Mouse (Mus musculus) heart, embryonic 16.5 days (tissue): Measurements from ENCODE around the gene Avil. TPM values are rescaled to one million over a fixed set of nuclear protein-coding genes. Genes with fewer than 3 reads are reported as not detected.

Experiments
- ATAC-seq: fragments of 200-750 bp; cut with Nextera tagmentation; replicated peaks from 2 replicates; pipeline ENCODE4 v1.8.0; 2017; ENCODE audit warnings: moderate number of reproducible peaks; ENCODE audit not compliant: insufficient read depth, low FRiP score; ENCODE audit errors: extremely low read depth
- H3K27ac ChIP-seq: fragments of 300-500 bp; sonication (generic); 2 replicates; pipeline ENCODE4 v1.5.1; 2014; ENCODE audit warnings: mild to moderate bottlenecking, low read length, control low read depth, moderate library complexity
- H3K27me3 ChIP-seq: fragments of 300-500 bp; sonication (generic); 2 replicates; pipeline ENCODE4 v1.6.1; 2014; ENCODE audit warnings: low read length, mixed read lengths; ENCODE audit not compliant: control insufficient read depth, insufficient read depth
- H3K36me3 ChIP-seq: fragments of 300-500 bp; sonication (generic); 2 replicates; pipeline ENCODE4 v1.6.1; 2014; ENCODE audit not compliant: control insufficient read depth, insufficient read depth
- H3K4me1 ChIP-seq: fragments of 300-500 bp; sonication (generic); 2 replicates; pipeline ENCODE4 v1.6.1; 2014; ENCODE audit warnings: low read length, mixed read lengths; ENCODE audit not compliant: control insufficient read depth, insufficient read depth
- H3K4me2 ChIP-seq: fragments of 300-500 bp; sonication (generic); 2 replicates; pipeline ENCODE4 v1.6.1; 2014; ENCODE audit warnings: low read depth, mild to moderate bottlenecking, control low read depth, low read length
- H3K4me3 ChIP-seq: fragments of 300-500 bp; sonication (generic); 2 replicates; pipeline ENCODE4 v1.5.1; 2014; ENCODE audit warnings: mild to moderate bottlenecking, control low read depth, low read length
- H3K9ac ChIP-seq: fragments of 300-500 bp; sonication (generic); 2 replicates; pipeline ENCODE4 v1.6.1; 2014; ENCODE audit warnings: low read length, control low read depth
- H3K9me3 ChIP-seq: fragments of 300-500 bp; sonication (generic); replicated peaks from 2 replicates; pipeline ENCODE4 v1.6.1; 2016; ENCODE audit warnings: low read length; ENCODE audit not compliant: control insufficient read depth
- WGBS: fragments of 180-500 bp; shearing (Covaris S2); extraction: QIAGEN DNeasy Blood & Tissue Kit; methylation state at CpG from one replicate; pipeline ENCODE4 v1.1.7; 2014; 5-methylcytosine and 5-hydroxymethylcytosine counted together
- polyA plus RNA-seq: library from polyadenylated mRNA; unstranded; fragments of >200 nt; fragmentation: Nextera tagmentation; extraction: Ambion mirVana; gene quantifications from 2 replicates; pipeline ENCODE4 v1.2.1, GENCODE M21; 2015

The Avil gene
- polyA plus RNA-seq, 1 experiment from 2014 or later, result 0.84 TPM

DNA sequence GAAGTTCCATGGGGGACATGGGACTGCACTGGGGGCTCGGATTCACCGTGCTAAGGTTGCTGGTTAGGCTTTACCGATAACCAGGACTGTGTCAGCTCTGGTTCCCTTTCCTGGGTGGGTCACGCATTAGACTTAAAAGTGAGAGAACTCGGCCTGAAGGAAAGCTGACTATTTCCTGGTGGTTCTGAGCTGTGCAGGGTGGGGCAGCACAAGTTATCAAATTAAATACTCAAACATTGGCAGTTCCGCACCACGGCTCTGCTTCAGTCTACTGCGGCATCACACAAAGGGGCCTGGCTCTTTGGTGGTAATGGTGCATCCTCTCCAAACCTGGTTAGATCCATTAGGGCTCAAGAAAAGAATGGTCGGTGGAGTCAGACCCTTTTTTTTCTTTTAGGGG is 788 bp downstream of the Avil start:
- H3K36me3 ChIP-seq, result peaks cover 19% of the 10 kb centered on the region
- H3K27me3 ChIP-seq, result no peaks in the 10 kb centered on the region
- no peak overlapping the region for H3K4me3 ChIP-seq
- H3K4me2 ChIP-seq, result no peak overlapping the region
- H3K27ac ChIP-seq, result no peak overlapping the region
- H3K9me3 ChIP-seq, result no peaks in the 10 kb centered on the region
- no peak for ATAC-seq
- 73% methylated on average over 9 of the region's 9 CpGs for WGBS
- no peak overlapping the region for H3K9ac ChIP-seq
- no peaks in the 10 kb centered on the region for H3K4me1 ChIP-seq

GRCm38 (mm10) chr10:127002056-127002455 is 1.5 kb downstream of the Avil start:
- no peak overlapping the region for H3K4me2 ChIP-seq
- H3K4me3 ChIP-seq, result no peak overlapping the region
- 74% methylated on average over 1 of the region's 1 CpGs for WGBS
- no peak overlapping the region for H3K9ac ChIP-seq
- no peaks in the 10 kb centered on the region for H3K4me1 ChIP-seq
- H3K36me3 ChIP-seq, result peaks cover 19% of the 10 kb centered on the region
- H3K27me3 ChIP-seq, result no peaks in the 10 kb centered on the region
- ATAC-seq, result no peak
- H3K27ac ChIP-seq, result no peak overlapping the region
- no peaks in the 10 kb centered on the region for H3K9me3 ChIP-seq

DNA sequence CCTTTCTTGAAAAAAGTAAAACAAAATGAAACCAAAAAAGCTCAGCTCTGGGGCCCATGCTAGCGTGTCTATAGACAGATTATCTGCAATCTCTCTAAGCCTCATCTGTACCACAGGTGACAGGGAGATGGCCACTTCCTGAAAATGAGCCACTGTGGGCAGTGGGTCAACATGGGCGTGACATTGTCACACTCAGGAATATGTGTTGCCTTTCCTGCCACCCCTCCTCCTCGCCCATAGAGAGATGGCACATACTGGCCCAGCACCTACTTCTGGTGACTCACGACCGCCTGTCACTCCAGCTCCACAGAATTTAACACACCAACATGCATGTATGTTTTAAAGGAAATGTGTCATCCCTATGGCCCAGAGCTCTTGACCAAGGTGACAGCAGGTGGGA is 2.3 kb downstream of the Avil start:
- WGBS, result 83% methylated on average over 5 of the region's 5 CpGs
- Histone ChIP-seq H3K36me3 (peaks cover 12% of the 10 kb centered on the region), H3K4me1 (no peaks in the 10 kb centered on the region), H3K9ac (no peak overlapping the region), H3K27ac (no peak overlapping the region), H3K4me3 (no peak overlapping the region), H3K9me3 (no peaks in the 10 kb centered on the region), H3K4me2 (no peak overlapping the region), H3K27me3 (no peaks in the 10 kb centered on the region)
- ATAC-seq, result no peak

DNA sequence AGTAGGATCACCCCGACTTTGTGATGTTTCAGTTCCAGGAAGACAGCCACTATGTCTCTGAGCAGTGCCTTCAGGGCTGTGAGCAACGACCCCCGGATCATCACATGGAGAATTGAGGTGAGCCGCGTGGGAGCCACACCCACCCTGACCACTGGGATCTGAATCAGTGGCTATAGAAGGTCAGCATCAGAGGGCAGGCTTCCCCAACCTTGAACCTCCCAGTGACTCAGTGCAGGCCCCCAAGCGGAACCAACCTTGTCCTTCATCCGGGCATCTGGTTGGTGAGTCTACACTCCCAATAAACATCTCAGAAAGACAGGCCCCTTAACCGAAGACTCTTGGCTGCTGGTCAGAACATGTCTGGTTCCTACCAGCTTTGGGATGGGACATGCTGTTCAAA is 2.8 kb downstream of the Avil start:
- no peak for ATAC-seq
- H3K36me3 ChIP-seq, result peaks cover 7% of the 10 kb centered on the region
- no peaks in the 10 kb centered on the region for H3K27me3 ChIP-seq
- no peak overlapping the region for H3K4me3 ChIP-seq
- H3K4me2 ChIP-seq, result no peak overlapping the region
- H3K9ac ChIP-seq, result no peak overlapping the region
- H3K9me3 ChIP-seq, result no peaks in the 10 kb centered on the region
- H3K27ac ChIP-seq, result no peak overlapping the region
- 92% methylated on average over 8 of the region's 8 CpGs for WGBS
- H3K4me1 ChIP-seq, result no peaks in the 10 kb centered on the region

DNA sequence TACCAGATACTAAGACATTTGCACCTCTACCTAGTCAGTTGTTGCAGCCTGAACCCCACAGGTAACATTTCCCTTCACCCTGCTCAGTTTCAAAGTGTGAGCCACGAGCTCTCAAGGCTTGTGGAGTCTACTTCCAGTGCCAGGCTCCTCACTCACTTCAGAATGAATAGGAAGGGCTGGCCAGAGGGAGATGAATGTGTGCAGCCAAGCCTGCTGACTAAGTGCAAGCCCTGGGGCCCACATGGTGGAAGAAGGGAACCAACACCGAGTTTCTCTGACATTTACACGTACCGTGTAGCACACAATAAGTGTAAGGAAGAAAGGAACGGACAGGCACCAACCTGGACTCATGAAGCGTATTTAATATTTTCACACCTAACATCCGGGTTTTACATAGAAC is 3.3 kb downstream of the Avil start:
- Histone ChIP-seq H3K4me1 (no peaks in the 10 kb centered on the region), H3K27me3 (no peaks in the 10 kb centered on the region), H3K27ac (no peak overlapping the region), H3K4me2 (no peak overlapping the region), H3K4me3 (no peak overlapping the region), H3K36me3 (peaks cover 3% of the 10 kb centered on the region), H3K9ac (no peak overlapping the region), H3K9me3 (no peaks in the 10 kb centered on the region)
- WGBS, result 82% methylated on average over 7 of the region's 7 CpGs
- no peak for ATAC-seq

DNA sequence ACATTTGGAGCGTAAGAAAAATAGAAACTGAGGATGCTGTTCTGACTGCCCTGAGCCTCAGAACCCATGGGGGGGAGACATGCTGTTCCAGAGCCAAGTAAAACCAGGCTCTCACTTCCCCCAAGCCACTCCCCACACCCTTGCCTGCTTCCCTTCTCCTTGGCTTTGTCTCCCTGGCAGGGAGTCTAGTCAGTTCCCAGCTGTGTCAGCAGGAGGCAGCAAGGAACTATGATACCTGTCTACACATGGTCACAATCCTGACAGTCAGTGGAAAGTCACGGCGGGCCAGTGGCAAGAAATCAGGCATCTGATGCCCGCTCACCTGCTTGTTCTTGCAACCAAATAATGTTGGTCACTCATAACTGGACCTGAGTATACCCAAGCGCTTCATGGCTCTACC is 16.0 kb downstream of the Avil start:
- ATAC-seq, result no peak
- 57% methylated on average over 5 of the region's 5 CpGs for WGBS
- Histone ChIP-seq H3K27me3 (no peaks in the 10 kb centered on the region), H3K4me3 (no peak overlapping the region), H3K9me3 (no peaks in the 10 kb centered on the region), H3K27ac (no peak overlapping the region), H3K4me2 (no peak overlapping the region), H3K9ac (no peak overlapping the region), H3K4me1 (no peaks in the 10 kb centered on the region), H3K36me3 (0 out of 2 replicates have a peak, but pooled peaks cover 4% of the 10 kb centered on the region)

DNA sequence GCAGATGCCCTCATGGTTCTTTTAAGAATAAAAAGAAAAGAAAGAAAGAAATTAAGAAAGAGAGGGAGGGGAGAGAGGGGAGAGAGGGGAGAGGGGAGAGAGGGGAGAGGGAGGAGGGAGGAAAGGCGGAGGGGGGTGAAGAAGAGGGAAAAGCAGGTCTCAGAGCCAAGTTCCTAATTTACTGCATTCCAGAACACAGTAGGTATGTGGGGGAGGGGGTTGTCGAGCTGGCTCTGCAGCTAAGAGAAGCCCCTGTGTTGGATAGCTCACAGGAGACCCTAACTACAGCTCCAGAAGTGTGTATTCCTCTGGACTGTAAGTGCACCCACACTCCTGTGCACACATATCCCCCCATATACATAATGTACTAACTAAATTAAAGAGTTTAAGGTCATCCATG is 16.6 kb downstream of the Avil start:
- H3K4me2 ChIP-seq, result no peak overlapping the region
- no peaks in the 10 kb centered on the region for H3K9me3 ChIP-seq
- H3K4me1 ChIP-seq, result no peaks in the 10 kb centered on the region
- WGBS, result 21% methylated on average over 2 of the region's 2 CpGs
- 0 out of 2 replicates have a peak, but pooled peaks cover 5% of the 10 kb centered on the region for H3K36me3 ChIP-seq
- H3K27ac ChIP-seq, result no peak overlapping the region
- no peak overlapping the region for H3K9ac ChIP-seq
- no peak for ATAC-seq
- H3K4me3 ChIP-seq, result no peak overlapping the region
- no peaks in the 10 kb centered on the region for H3K27me3 ChIP-seq

- 77% methylated on average over 16 of the region's 16 CpGs for WGBS
- H3K36me3 ChIP-seq, result peaks cover 14% of the 10 kb centered on the region
These were observed 17.9 kb downstream of the Avil start for GRCm38 (mm10) chr10:127018422-127018821.

DNA sequence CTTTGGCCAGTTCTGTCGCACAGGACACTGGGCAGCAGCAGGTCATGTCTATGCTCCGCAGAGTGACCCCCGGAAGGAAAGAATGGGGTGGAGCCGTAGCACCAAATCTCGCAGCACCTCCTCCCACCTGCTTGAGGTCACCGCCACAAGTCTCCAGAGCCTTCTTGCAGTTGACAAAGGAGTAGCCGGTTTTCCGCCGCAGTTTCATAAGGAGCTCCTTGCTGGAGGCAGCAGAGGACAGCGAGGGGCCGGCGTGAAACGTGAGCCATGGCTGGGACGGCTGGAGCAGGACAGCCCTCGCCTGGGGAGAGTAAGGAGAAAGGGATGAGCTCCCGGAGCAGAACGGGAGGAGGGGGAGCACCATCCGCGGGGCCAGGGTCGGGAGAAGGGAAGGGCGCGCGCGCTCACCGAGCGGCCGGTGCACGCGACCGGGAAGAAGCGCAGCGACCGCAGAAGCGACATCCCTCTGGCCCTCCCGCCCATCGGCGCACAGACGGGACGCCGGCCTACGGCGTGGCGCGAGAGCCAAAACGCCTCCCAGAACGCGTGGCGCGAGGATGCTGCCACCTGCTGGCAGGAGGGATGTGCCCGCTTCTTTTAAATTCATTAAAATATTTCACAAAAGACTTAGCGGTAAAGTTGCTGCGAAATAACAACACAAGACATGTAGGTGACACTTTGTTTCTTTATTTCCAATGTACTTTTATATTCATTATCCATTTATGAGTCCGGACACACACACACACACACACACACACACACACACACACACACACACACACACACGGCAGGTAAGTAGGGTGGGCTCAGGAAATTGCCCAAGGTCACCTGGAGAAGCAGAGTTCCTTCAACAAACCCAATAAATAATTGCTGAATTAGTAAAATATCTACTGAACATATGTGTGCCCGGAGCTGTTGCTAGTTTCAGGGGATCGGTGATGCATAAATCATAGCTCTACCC is 30.1 kb downstream of the Avil start, which contains the start of gene Tsfm:
Gene Tsfm, minus strand, starts transcription at position 505 of the 961 bp plus-strand sequence.
- Histone ChIP-seq H3K36me3 (peaks cover 27% of the 10 kb centered on the region), H3K4me1 (peaks cover 5% of the 10 kb centered on the region; the same call in 1 of the 2 replicates), H3K27me3 (no peaks in the 10 kb centered on the region), H3K9me3 (no peaks in the 10 kb centered on the region), H3K4me2 (peak within 1 kb of the TSS; percentile 89), H3K4me3 (peak within 1 kb of the TSS; percentile 98), H3K9ac (peak within 1 kb of the TSS; percentile 98), H3K27ac (peak within 1 kb of the TSS; percentile 76)
- WGBS, result 5% methylated on average over 53 of the region's 56 CpGs
- ATAC-seq, result peak; percentile 86

More at GRCm38 (mm10) chr10:127018422-127018821, 17.9 kb downstream of the Avil start:
- H3K27ac ChIP-seq, result no peak overlapping the region
- H3K9me3 ChIP-seq, result no peaks in the 10 kb centered on the region
- H3K9ac ChIP-seq, result no peak overlapping the region
- no peaks in the 10 kb centered on the region for H3K27me3 ChIP-seq
- ATAC-seq, result no peak
- no peak overlapping the region for H3K4me2 ChIP-seq
- no peaks in the 10 kb centered on the region for H3K4me1 ChIP-seq
- no peak overlapping the region for H3K4me3 ChIP-seq
